Mouse (Mus musculus): ENCODE data around the gene Vav3.

Gene Vav3

GRCm38 (mm10) chr3:109340274-109341070, at the start of gene Vav3:
Gene Vav3, plus strand, starts transcription at chr3:109340653.
- peak; percentile 47 for DNase-seq (ENCODE audit: low spot score)

GRCm38 (mm10) chr3:109298857-109299256, 41.6 kb upstream of the Vav3 start:
- no peak for DNase-seq (ENCODE audit: low spot score)

GRCm38 (mm10) chr3:109299303-109300074, 41.0 kb upstream of the Vav3 start:
- DNase-seq (ENCODE audit: low spot score), result no peak

GRCm38 (mm10) chr3:109302059-109302458, 38.4 kb upstream of the Vav3 start:
- DNase-seq (ENCODE audit: low spot score), result no peak

GRCm38 (mm10) chr3:109307406-109307805, 33.0 kb upstream of the Vav3 start:
- no peak for DNase-seq (ENCODE audit: low spot score)

- no peak for DNase-seq (ENCODE audit: low spot score)
These were observed 32.0 kb upstream of the Vav3 start for GRCm38 (mm10) chr3:109308468-109308867.

- DNase-seq (ENCODE audit: low spot score), result no peak
These were observed 30.9 kb upstream of the Vav3 start for GRCm38 (mm10) chr3:109309317-109310265.

GRCm38 (mm10) chr3:109311172-109311824, 29.2 kb upstream of the Vav3 start:
- DNase-seq (ENCODE audit: low spot score), result no peak

- no peak for DNase-seq (ENCODE audit: low spot score)
These were observed 28.6 kb upstream of the Vav3 start for GRCm38 (mm10) chr3:109311875-109312274.

GRCm38 (mm10) chr3:109313501-109313900, 27.0 kb upstream of the Vav3 start:
- no peak for DNase-seq (ENCODE audit: low spot score)

- no peak for DNase-seq (ENCODE audit: low spot score)
These were observed 18.2 kb upstream of the Vav3 start for GRCm38 (mm10) chr3:109322225-109322624.

- no peak for DNase-seq (ENCODE audit: low spot score)
These were observed 16.8 kb upstream of the Vav3 start for GRCm38 (mm10) chr3:109323447-109324300.

GRCm38 (mm10) chr3:109327128-109327527, 13.3 kb upstream of the Vav3 start:
- no peak for DNase-seq (ENCODE audit: low spot score)

GRCm38 (mm10) chr3:109332755-109333154, 7.7 kb upstream of the Vav3 start:
- no peak for DNase-seq (ENCODE audit: low spot score)

GRCm38 (mm10) chr3:109335470-109335869, 5.0 kb upstream of the Vav3 start:
- DNase-seq (ENCODE audit: low spot score), result no peak

- no peak for DNase-seq (ENCODE audit: low spot score)
These were observed 1.2 kb upstream of the Vav3 start for GRCm38 (mm10) chr3:109339290-109339689.

GRCm38 (mm10) chr3:109339941-109340273, 546 bp upstream of the Vav3 start:
- DNase-seq (ENCODE audit: low spot score), result peak; percentile 27

- DNase-seq (ENCODE audit: low spot score), result no peak
These were observed 623 bp downstream of the Vav3 start for GRCm38 (mm10) chr3:109341071-109341480.

- peak; percentile 75 for DNase-seq (ENCODE audit: low spot score)
These were observed 1.2 kb downstream of the Vav3 start for GRCm38 (mm10) chr3:109341631-109342030.

GRCm38 (mm10) chr3:109351956-109352684, 11.7 kb downstream of the Vav3 start:
- no peak for DNase-seq (ENCODE audit: low spot score)
